Mouse (Mus musculus) c-Kit-positive CD71-positive TER-119-positive erythroid progenitor cells, embryonic 14.5 days (primary cell): ENCODE data around the gene Dhx30.
"Not testable (repeated sequence)": the region's sequence is repeated elsewhere in the genome, so short reads cannot be mapped to it uniquely, and the experiment has no call there.

Experiments used
- DNase-seq: peaks from one replicate; pipeline ENCODE4 v3.0.0-alpha.2; 2013; ENCODE audit warnings: low spot score

Gene Dhx30

GRCm38 (mm10) chr9:110094761-110095160 lies 22.9 kb downstream of the Dhx30 start:
- DNase-seq: no peak

GRCm38 (mm10) chr9:110093303-110093702 lies 24.3 kb downstream of the Dhx30 start:
- DNase-seq: no peak

DNA sequence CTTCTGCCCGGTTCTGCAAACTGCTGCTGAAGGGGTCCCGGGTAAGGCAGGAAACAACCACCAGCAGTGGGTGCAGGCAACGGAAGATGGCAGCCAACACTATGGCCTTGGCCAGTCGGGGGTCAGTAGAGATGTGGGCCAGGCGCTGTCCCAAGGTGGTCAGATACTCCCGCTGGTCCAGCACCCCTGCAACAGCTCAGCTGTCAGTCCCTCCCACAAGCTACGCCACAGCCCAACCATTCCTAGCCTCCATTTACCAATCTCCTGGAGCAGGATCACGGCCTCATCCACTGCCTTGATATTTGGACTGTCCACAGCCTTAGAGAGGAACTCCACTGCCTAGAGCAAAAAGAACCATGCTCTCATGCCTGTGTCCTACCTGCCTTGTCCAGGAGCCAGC lies 31.9 kb downstream of the Dhx30 start:
- no peak for DNase-seq

- DNase-seq: no peak
These were observed 33.2 kb downstream of the Dhx30 start for GRCm38 (mm10) chr9:110084201-110084964.

DNA sequence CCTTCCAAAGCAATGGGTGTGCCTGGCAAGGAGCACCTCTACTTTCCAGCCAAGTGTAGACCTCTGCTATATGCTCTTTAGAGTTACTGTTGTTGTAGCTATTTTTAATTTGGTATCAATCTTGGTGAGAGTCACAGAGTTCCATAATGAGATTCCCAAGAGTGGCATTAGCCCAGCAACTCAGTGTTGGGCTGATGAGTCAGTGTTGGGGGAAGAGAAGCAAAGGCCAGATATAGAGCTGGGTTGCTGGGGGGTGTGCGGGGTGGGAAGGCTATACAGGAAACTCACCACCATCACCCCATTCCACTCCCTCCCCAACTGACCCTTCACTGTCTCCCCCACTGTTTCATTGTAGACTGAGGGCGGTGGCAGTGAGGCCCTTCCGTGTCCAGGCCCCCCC lies 36.6 kb downstream of the Dhx30 start:
- no peak for DNase-seq

DNA sequence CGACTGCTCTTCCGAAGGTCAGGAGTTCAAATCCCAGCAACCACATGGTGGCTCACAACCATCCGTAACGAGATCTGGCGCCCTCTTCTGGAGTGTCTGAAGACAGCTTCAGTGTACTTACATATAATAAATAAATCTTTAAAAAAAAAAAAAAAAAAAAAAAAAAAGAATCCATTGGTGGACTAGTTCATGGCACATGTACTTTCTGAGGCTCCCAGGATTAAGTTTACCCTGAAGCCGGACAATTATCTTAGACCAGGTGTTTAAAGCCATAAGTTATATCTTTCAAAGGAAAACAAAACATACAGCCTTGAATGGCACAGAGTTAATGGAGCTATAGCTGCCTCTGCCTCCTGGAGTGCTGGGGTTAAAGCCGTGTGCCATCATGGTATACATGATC lies 41.2 kb downstream of the Dhx30 start:
- DNase-seq: not testable (repeated sequence)

- DNase-seq: peak; percentile 63
These were observed 45.8 kb downstream of the Dhx30 start for GRCm38 (mm10) chr9:110071843-110072242.

- DNase-seq: no peak
These were observed 46.6 kb downstream of the Dhx30 start for GRCm38 (mm10) chr9:110071011-110071410.

- DNase-seq: no peak
These were observed 47.3 kb downstream of the Dhx30 start for GRCm38 (mm10) chr9:110070358-110070757.

DNA sequence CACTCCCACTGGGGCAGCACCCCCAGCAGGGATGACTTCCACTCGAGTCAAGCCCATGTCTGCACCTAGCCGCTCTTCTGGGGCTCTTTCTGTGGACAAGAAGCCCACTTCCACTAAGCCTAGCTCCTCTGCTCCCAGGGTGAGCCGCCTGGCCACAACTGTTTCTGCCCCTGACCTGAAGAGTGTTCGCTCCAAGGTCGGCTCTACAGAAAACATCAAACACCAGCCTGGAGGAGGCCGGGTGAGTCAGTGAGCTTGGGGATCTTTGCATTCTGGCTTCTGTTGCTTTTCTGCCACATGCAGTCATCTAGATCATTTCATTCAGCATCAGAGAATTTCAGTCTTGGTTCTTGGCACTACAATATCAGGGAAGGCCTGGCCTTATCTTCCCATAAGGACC lies 48.9 kb downstream of the Dhx30 start:
- DNase-seq: no peak

GRCm38 (mm10) chr9:110064641-110065040 lies 53.0 kb downstream of the Dhx30 start:
- no peak for DNase-seq

DNA sequence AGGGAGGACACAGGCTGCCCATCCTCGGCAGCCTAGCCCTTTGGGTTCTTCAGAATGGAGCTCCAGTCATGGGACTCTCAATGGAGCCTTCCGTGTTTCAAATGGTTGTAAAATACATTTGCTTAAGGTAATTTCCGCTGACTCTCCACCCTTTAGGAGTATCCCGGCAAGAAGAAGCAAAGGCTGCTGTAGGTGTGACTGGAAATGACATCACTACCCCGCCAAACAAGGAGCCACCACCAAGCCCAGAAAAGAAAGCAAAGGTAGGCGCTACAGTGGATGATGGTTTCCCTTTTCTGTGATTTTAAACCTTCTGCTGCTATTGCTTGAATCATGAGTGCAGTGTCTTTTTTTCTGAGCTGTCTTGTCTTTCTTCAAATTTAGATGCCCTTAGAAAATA lies 54.8 kb downstream of the Dhx30 start:
- DNase-seq: no peak

DNA sequence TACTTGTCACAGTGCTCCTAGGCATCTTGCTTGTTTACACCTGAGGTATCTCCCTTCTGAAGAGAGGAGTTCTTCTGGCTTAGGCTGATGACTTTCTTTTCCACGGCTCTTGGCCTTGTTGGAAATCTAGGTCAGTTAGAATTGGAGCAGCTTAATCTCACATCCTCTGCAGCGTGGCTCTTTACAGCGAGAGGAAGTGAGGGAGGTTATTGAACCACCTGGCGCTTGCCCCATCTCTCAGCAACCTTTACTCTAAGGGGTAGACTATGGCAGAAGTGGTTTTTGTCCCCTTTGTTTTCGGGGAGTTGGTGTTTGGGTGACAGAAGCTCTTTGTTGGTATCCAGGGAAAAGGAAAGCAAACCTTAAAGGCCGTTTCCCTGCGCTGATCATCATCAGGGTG lies 55.2 kb downstream of the Dhx30 start:
- DNase-seq: no peak

GRCm38 (mm10) chr9:110060761-110061160 lies 56.9 kb downstream of the Dhx30 start:
- DNase-seq: no peak

GRCm38 (mm10) chr9:110057200-110057599 lies 60.4 kb downstream of the Dhx30 start:
- no peak for DNase-seq

DNA sequence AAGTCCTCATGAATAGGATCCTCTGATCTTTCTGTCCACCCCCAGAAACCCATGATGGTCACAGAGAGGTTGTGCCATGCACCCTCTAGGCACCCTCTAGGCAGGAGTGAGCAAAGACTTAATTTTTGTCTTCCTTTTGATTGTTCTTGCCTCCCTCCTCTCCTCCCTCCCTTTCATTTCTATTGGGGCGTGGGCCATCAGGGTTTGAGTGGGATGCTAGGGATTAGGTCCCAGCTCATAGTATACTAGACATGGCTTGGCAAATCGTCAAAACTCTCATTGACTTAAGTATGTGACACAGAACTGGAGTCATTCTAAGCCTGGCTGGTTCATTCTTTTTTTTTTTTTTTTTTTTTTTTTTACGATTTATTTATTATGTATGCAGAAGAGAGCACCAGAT lies 62.8 kb downstream of the Dhx30 start:
- no peak for DNase-seq

GRCm38 (mm10) chr9:110054080-110054421 lies 63.6 kb downstream of the Dhx30 start:
- DNase-seq: no peak

GRCm38 (mm10) chr9:110053305-110054079 lies 64.1 kb downstream of the Dhx30 start:
- DNase-seq: no peak

- no peak for DNase-seq
These were observed 64.7 kb downstream of the Dhx30 start for GRCm38 (mm10) chr9:110052951-110053304.

- no peak for DNase-seq
These were observed 65.6 kb downstream of the Dhx30 start for GRCm38 (mm10) chr9:110051869-110052661.

- no peak for DNase-seq
These were observed 66.4 kb downstream of the Dhx30 start for GRCm38 (mm10) chr9:110051184-110051583.

GRCm38 (mm10) chr9:110047857-110048256 lies 69.8 kb downstream of the Dhx30 start:
- DNase-seq: no peak

DNA sequence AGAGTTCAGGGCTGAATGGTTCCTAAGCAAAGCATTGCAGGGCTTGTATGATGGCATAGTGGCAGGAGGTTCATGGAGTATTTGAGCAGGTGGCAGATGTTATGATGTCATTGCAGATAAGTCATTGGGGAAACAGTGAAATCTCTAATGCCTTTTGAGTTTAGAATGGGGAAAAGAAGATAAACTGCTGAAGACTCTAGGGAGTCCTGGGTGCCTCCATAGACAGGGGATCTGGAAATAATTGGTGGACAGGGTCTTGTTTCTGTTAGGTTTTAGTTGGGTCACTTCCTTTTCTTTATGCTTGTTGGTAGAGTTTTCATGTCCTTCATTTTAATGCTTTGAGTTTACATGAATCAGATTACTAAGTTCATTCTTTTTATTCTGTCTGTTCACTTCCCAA lies 70.4 kb downstream of the Dhx30 start:
- no peak for DNase-seq
